Mouse (Mus musculus): ENCODE results near the gene Enkd1.

The Enkd1 gene

DNA sequence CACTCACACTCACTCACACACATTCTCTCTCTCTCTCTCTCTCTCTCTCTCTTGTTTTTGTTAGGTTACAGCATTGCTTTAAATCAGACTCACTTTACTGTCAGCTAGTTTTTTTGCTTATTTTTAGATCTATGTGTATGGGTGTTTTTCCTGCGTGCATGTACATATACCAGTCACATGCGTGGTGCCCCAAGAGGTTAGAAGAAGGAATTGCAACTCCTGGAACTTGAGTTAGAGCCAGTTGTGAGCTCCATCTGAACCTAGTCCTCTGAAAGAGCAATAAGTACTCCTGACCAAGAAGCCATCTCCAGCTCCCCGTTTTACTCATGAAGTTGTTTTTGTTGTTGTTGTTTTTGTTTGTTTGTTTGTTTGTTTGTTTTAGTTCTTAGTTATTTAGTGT is 46.8 kb downstream of the Enkd1 start:
- no peak for DNase-seq (ENCODE audit: low spot score in 2 of 2)

- no peak for DNase-seq (ENCODE audit: low spot score in 2 of 2)
These were observed 50.4 kb downstream of the Enkd1 start for GRCm38 (mm10) chr8:105657641-105658040.

Measured in urinary bladder, postnatal 36 days (tissue).